Mouse (Mus musculus) myocyte (in vitro differentiated cells): ENCODE results near the gene Atp6v1g2. TPM values are rescaled to one million over a fixed set of nuclear protein-coding genes. Genes with fewer than 3 reads are reported as not detected.

Experiments used
- H3K27me3 ChIP-seq: one replicate; pipeline ENCODE4 v1.6.1; 2011; ENCODE audit not compliant: control insufficient read depth, insufficient read depth, insufficient read length
- H3K36me3 ChIP-seq: one replicate; pipeline ENCODE4 v1.6.1; 2011; ENCODE audit not compliant: control insufficient read depth, insufficient read depth
- H3K4me2 ChIP-seq: one replicate; pipeline ENCODE4 v1.6.1; 2011; ENCODE audit warnings: low read depth, control low read depth
- H3K4me3 ChIP-seq: one replicate; pipeline ENCODE4 v1.5.1; 2011; ENCODE audit warnings: mild to moderate bottlenecking, control low read depth, moderate library complexity
- H3K79me2 ChIP-seq: one replicate; pipeline ENCODE4 v1.6.1; 2011; ENCODE audit not compliant: control insufficient read depth, insufficient read depth
- H3ac ChIP-seq: one replicate; pipeline ENCODE4 v1.6.1; 2011; ENCODE audit not compliant: control insufficient read depth, insufficient read length
- CEBPB ChIP-seq: IDR thresholded peaks from 2 replicates; pipeline ENCODE4 v1.6.1; 2011; ENCODE audit warnings: mild to moderate bottlenecking, moderate library complexity; ENCODE audit not compliant: poor library complexity, insufficient read depth, severe bottlenecking
- E2F4 ChIP-seq: IDR thresholded peaks from one replicate; pipeline ENCODE4 v1.6.1; 2011; ENCODE audit warnings: mild to moderate bottlenecking, control low read depth, moderate library complexity; ENCODE audit not compliant: insufficient read depth
- MAX ChIP-seq: IDR thresholded peaks from one replicate; pipeline ENCODE4 v1.6.1; 2011; ENCODE audit warnings: low read depth, mild to moderate bottlenecking, control low read depth
- MYOD1 ChIP-seq, 3 experiments: IDR thresholded peaks; one replicate each; pipeline ENCODE4 v1.6.1; 2011; ENCODE audit warnings: control low read depth in 2 of 3, low read depth in 2 of 3, mild to moderate bottlenecking in 2 of 3, moderate library complexity in 1 of 3; ENCODE audit not compliant: insufficient read length in 2 of 3, control insufficient read depth in 1 of 3
- MYOG ChIP-seq, 3 experiments: IDR thresholded peaks; one replicate each; pipeline ENCODE4 v1.6.1; 2011; ENCODE audit warnings: control low read depth in 2 of 3, low read depth in 2 of 3, mild to moderate bottlenecking in 2 of 3; ENCODE audit not compliant: insufficient read length in 2 of 3, control insufficient read depth in 1 of 3, insufficient read depth in 1 of 3
- POLR2A ChIP-seq: IDR thresholded peaks from one replicate; pipeline ENCODE4 v1.6.1; 2011; ENCODE audit warnings: low read depth, mild to moderate bottlenecking, control low read depth, moderate library complexity; ENCODE audit not compliant: insufficient read length
- POLR2AphosphoS2 ChIP-seq: IDR thresholded peaks from one replicate; pipeline ENCODE4 v1.6.1; 2011; ENCODE audit warnings: low read depth, control low read depth; ENCODE audit not compliant: insufficient read length
- REST ChIP-seq: IDR thresholded peaks from one replicate; pipeline ENCODE4 v1.6.1; 2011; ENCODE audit warnings: mild to moderate bottlenecking, control low read depth, moderate library complexity; ENCODE audit not compliant: insufficient read depth, insufficient read length
- SRF ChIP-seq: IDR thresholded peaks from one replicate; pipeline ENCODE4 v1.6.1; 2011; ENCODE audit warnings: low read depth; ENCODE audit not compliant: control insufficient read depth, insufficient read length
- TCF12 ChIP-seq: IDR thresholded peaks from one replicate; pipeline ENCODE4 v1.6.1; 2011; ENCODE audit warnings: mild to moderate bottlenecking, control low read depth; ENCODE audit not compliant: poor library complexity, insufficient read depth, severe bottlenecking
- TCF3 ChIP-seq: IDR thresholded peaks from one replicate; pipeline ENCODE4 v1.6.1; 2011; ENCODE audit warnings: low read depth, control low read depth; ENCODE audit not compliant: insufficient read length
- USF1 ChIP-seq: IDR thresholded peaks from one replicate; pipeline ENCODE4 v1.6.1; 2011; ENCODE audit warnings: low read depth, mild to moderate bottlenecking, control low read depth, moderate library complexity
- polyA plus RNA-seq: library from polyadenylated mRNA; unstranded; fragments of >200 nt; fragmentation: generic; extraction: Trizol; gene quantifications from one replicate; pipeline ENCODE4 v1.2.1, GENCODE M21; 2012; ENCODE audit warnings: missing spikeins

The Atp6v1g2 gene
- polyA plus RNA-seq, 1 experiment, result 2.0 TPM

- peak; percentile 27 for TF ChIP-seq POLR2A
- no peak for TF ChIP-seq MYOG (IDR thresholded peaks at IDR 0.05; ENCODE audit: control insufficient read depth in 1 of 3, insufficient read depth in 1 of 3, insufficient read length in 2 of 3, low read depth in 2 of 3)
- no peak for TF ChIP-seq MYOD1 (IDR thresholded peaks at IDR 0.05; ENCODE audit: control insufficient read depth in 1 of 3, insufficient read length in 2 of 3, low read depth in 2 of 3)
- no peak for TF ChIP-seq E2F4
- peak; percentile 96 for TF ChIP-seq POLR2AphosphoS2
- Histone ChIP-seq H3K27me3 (no peaks in the 10 kb centered on the region), H3K4me3 (no peak overlapping the region), H3ac (no peak overlapping the region), H3K4me2 (no peak overlapping the region), H3K36me3 (peaks cover 9% of the 10 kb centered on the region), H3K79me2 (no peaks in the 10 kb centered on the region)
Observed at GRCm38 (mm10) chr17:35254241-35255098, 21.0 kb downstream of the Atp6v1g2 start.

- TF ChIP-seq POLR2AphosphoS2 (peak; percentile 25), REST (no peak)
- Histone ChIP-seq H3K79me2 (no peaks in the 10 kb centered on the region), H3ac (no peak overlapping the region), H3K4me2 (no peak overlapping the region), H3K4me3 (no peak overlapping the region), H3K36me3 (peaks cover 8% of the 10 kb centered on the region), H3K27me3 (no peaks in the 10 kb centered on the region)
Observed at GRCm38 (mm10) chr17:35255301-35255700, 21.8 kb downstream of the Atp6v1g2 start.

- Histone ChIP-seq H3ac (no peak overlapping the region), H3K79me2 (no peaks in the 10 kb centered on the region)
- no peak for TF ChIP-seq TCF3
- no peak for TF ChIP-seq CEBPB
- no peak for TF ChIP-seq E2F4
- no peak for TF ChIP-seq MYOG (IDR thresholded peaks at IDR 0.05; ENCODE audit: control insufficient read depth in 1 of 3, insufficient read depth in 1 of 3, insufficient read length in 2 of 3, low read depth in 2 of 3)
- no peak for TF ChIP-seq MAX
- TF ChIP-seq POLR2A, result no peak
- TF ChIP-seq MYOD1 (IDR thresholded peaks at IDR 0.05; ENCODE audit: control insufficient read depth in 1 of 3, insufficient read length in 2 of 3, low read depth in 2 of 3), result no peak
- no peak for TF ChIP-seq POLR2AphosphoS2
- no peak for TF ChIP-seq USF1
- no peak for TF ChIP-seq REST
- no peak for TF ChIP-seq SRF
- no peak for TF ChIP-seq TCF12
Observed at GRCm38 (mm10) chr17:35255704-35256103, 22.2 kb downstream of the Atp6v1g2 start.

GRCm38 (mm10) chr17:35257378-35257777 lies 23.9 kb downstream of the Atp6v1g2 start:
- H3K4me3 ChIP-seq, result peak overlapping the region; percentile 20
- H3K27me3 ChIP-seq, result no peaks in the 10 kb centered on the region
- H3K79me2 ChIP-seq, result no peaks in the 10 kb centered on the region
- H3ac ChIP-seq, result no peak overlapping the region
- H3K4me2 ChIP-seq, result peak overlapping the region; percentile 76
- no peak for TF ChIP-seq E2F4
- TF ChIP-seq MYOG (IDR thresholded peaks at IDR 0.05; ENCODE audit: control insufficient read depth in 1 of 3, insufficient read depth in 1 of 3, insufficient read length in 2 of 3, low read depth in 2 of 3), result no peak
- TF ChIP-seq CEBPB, result no peak
- no peak for TF ChIP-seq MYOD1 (IDR thresholded peaks at IDR 0.05; ENCODE audit: control insufficient read depth in 1 of 3, insufficient read length in 2 of 3, low read depth in 2 of 3)
- no peak for TF ChIP-seq USF1
- no peak for TF ChIP-seq MAX
- no peak for TF ChIP-seq POLR2AphosphoS2
- TF ChIP-seq TCF3, result no peak
- TF ChIP-seq TCF12, result no peak
- TF ChIP-seq REST, result no peak
- no peak for TF ChIP-seq SRF
- TF ChIP-seq POLR2A, result no peak
- H3K36me3 ChIP-seq, result no peaks in the 10 kb centered on the region

More at GRCm38 (mm10) chr17:35255704-35256103, 22.2 kb downstream of the Atp6v1g2 start:
- Histone ChIP-seq H3K4me3 (no peak overlapping the region), H3K4me2 (no peak overlapping the region), H3K27me3 (no peaks in the 10 kb centered on the region), H3K36me3 (peaks cover 4% of the 10 kb centered on the region)

GRCm38 (mm10) chr17:35257824-35258491 lies 24.5 kb downstream of the Atp6v1g2 start:
- Histone ChIP-seq H3K4me2 (peak overlapping the region; percentile 76), H3K36me3 (no peaks in the 10 kb centered on the region), H3K27me3 (no peaks in the 10 kb centered on the region), H3ac (no peak overlapping the region), H3K79me2 (no peaks in the 10 kb centered on the region), H3K4me3 (peak overlapping the region; percentile 20)
- peak; percentile 25 to 85 (median 73) for TF ChIP-seq MYOD1 (IDR thresholded peaks at IDR 0.05; ENCODE audit: control insufficient read depth in 1 of 3, insufficient read length in 2 of 3, low read depth in 2 of 3)
- TF ChIP-seq TCF12, result peak; percentile 47
- TF ChIP-seq USF1, result peak; percentile 96
- TF ChIP-seq MYOG (IDR thresholded peaks at IDR 0.05; ENCODE audit: control insufficient read depth in 1 of 3, insufficient read depth in 1 of 3, insufficient read length in 2 of 3, low read depth in 2 of 3), result peak in 1 of 3 experiments; percentile 37
- TF ChIP-seq REST, result no peak
